ENCODE assay signal across 8 mouse cellular contexts in genomic region chr5:129787818-129788593, GRCm38 (mm10). TPM values are rescaled to one million over a fixed set of nuclear protein-coding genes. Genes with fewer than 3 reads are reported as not detected.
DNase-seq lines count a peak whose midpoint lies in the region; ATAC-seq and TF ChIP-seq lines count a peak whose summit lies in the region.

No protein-coding gene starts in this region.

- H3K9me3 ChIP-seq in heart, embryonic 14.5 days (ENCODE audit: control insufficient read depth, low read length) = no peaks in the 10 kb centered on the region
- no peaks in the 10 kb centered on the region for H3K9me3 ChIP-seq in ES-E14 (ENCODE audit: control insufficient read depth, insufficient read depth, low read depth, low read length)
- H3K9me3 ChIP-seq in hindbrain, embryonic 10.5 days = no peaks in the 10 kb centered on the region

- in situ Hi-C loops in ES-E14 (cut with MboI; ENCODE audit: low sequenced_read_pairs in 2 of 2, unreplicated experiment in 2 of 2) = no loop called here

- 11% methylated on average over 11 of the region's 11 CpGs for WGBS in heart, embryonic 14.5 days
- 13% methylated on average over 11 of the region's 11 CpGs for WGBS in hindbrain, embryonic 10.5 days
- 11% methylated on average over 11 of the region's 11 CpGs for WGBS in macrophage (ENCODE audit: missing documents)

- H3K79me2 ChIP-seq in macrophage (ENCODE audit: inconsistent target) = peaks cover 39% of the 10 kb centered on the region

- H3K4me2 ChIP-seq in heart, embryonic 14.5 days (ENCODE audit: low read length) = peak overlapping the region; percentile 94

- peak overlapping the region; percentile 79 to 92 for H3K4me3 ChIP-seq in heart, embryonic 14.5 days (ENCODE audit: control insufficient read depth in 1 of 2, insufficient read depth in 1 of 2, low read depth in 1 of 2, low read length in 2 of 2)
- H3K4me3 ChIP-seq in ES-E14 (ENCODE audit: insufficient read depth in 1 of 2, low read depth in 1 of 2, low read length in 2 of 2, poor library complexity in 1 of 2, severe bottlenecking in 1 of 2) = peak overlapping the region; percentile 95
- peak overlapping the region; percentile 88 for H3K4me3 ChIP-seq in hindbrain, embryonic 10.5 days
- peak overlapping the region; percentile 70 for H3K4me3 ChIP-seq in macrophage (ENCODE audit: inconsistent target)

- peaks cover 0 to 17% of the 10 kb centered on the region in 2 experiments; a peak in 3 of 4 replicates for H3K4me1 ChIP-seq in heart, embryonic 14.5 days (ENCODE audit: control insufficient read depth in 2 of 2, insufficient read depth in 2 of 2, low read length in 2 of 2)
- peaks cover 4 to 7% of the 10 kb centered on the region in 2 experiments; a peak in 1 of 4 replicates for H3K4me1 ChIP-seq in ES-E14 (ENCODE audit: control insufficient read depth in 2 of 2, insufficient read depth in 2 of 2, low read length in 2 of 2, poor library complexity in 1 of 2)
- peaks cover 21% of the 10 kb centered on the region for H3K4me1 ChIP-seq in hindbrain, embryonic 10.5 days (replicated peaks)

- ATAC-seq in heart, embryonic 14.5 days (ENCODE audit: insufficient number of reproducible peaks, insufficient read depth, low FRiP score, low read depth) = no peak

- no peak for DNase-seq in heart, postnatal 10 days
- no peak for DNase-seq in ES-E14 (ENCODE audit: low read depth, low spot score)
- no peak for DNase-seq in hindbrain, embryonic 10.5 days (ENCODE audit: low spot score)
- DNase-seq in Muller cell, postnatal 12 days (ENCODE audit: inconsistent ontology term) = no peak
- no peak for DNase-seq in thymus, postnatal 25 days
- DNase-seq in left cerebral cortex, postnatal 14 days (ENCODE audit: low spot score in 2 of 2) = no peak

- H3K27me3 ChIP-seq in heart, embryonic 14.5 days (ENCODE audit: control insufficient read depth, insufficient read depth, low read length) = no peaks in the 10 kb centered on the region
- H3K27me3 ChIP-seq in hindbrain, embryonic 10.5 days (ENCODE audit: insufficient read depth, poor library complexity, severe bottlenecking) = no peaks in the 10 kb centered on the region

- peak overlapping the region; percentile 99 for H3K9ac ChIP-seq in heart, embryonic 14.5 days (ENCODE audit: low read length)
- H3K9ac ChIP-seq in ES-E14 (ENCODE audit: insufficient read depth, low read depth, low read length, poor library complexity, severe bottlenecking) = peak overlapping the region; percentile 99

- H3K36me3 ChIP-seq in heart, embryonic 14.5 days (ENCODE audit: control insufficient read depth, insufficient read depth, low read length) = peaks cover 46% of the 10 kb centered on the region
- H3K36me3 ChIP-seq in ES-E14 (ENCODE audit: control insufficient read depth, insufficient read depth, low read length, poor library complexity, severe bottlenecking) = peaks cover 33% of the 10 kb centered on the region
- H3K36me3 ChIP-seq in hindbrain, embryonic 10.5 days = peaks cover 45% of the 10 kb centered on the region
- peaks cover 38% of the 10 kb centered on the region for H3K36me3 ChIP-seq in macrophage (ENCODE audit: inconsistent target)

- intact Hi-C loops in heart, postnatal 10 days (cut with DNase I) = no loop called here
- intact Hi-C loops in left cerebral cortex, postnatal 14 days (cut with DNase I) = no loop called here

- H3K27ac ChIP-seq in heart, embryonic 14.5 days (replicated peaks in 1 of 2; ENCODE audit: control insufficient read depth in 1 of 2, insufficient read depth in 1 of 2, low read depth in 2 of 2, low read length in 2 of 2) = peak overlapping the region in 1 of 2 experiments; percentile 95; a peak in 2 of 4 replicates
- H3K27ac ChIP-seq in ES-E14 (ENCODE audit: insufficient read depth, low read depth, low read length, poor library complexity, severe bottlenecking) = no peak overlapping the region; the same call in 1 of the 2 replicates
- H3K27ac ChIP-seq in hindbrain, embryonic 10.5 days = peak overlapping the region; percentile 98
- peak overlapping the region; percentile 31 for H3K27ac ChIP-seq in macrophage

TF ChIP-seq in ES-E14, 5 proteins besides CTCF, POLR2A, EP300 and RAD21:
- no peak for TF ChIP-seq CHD2 (IDR thresholded peaks at IDR 0.05; ENCODE audit: low read depth, low read length)
- no peak for TF ChIP-seq ZNF384 (IDR thresholded peaks at IDR 0.05; ENCODE audit: low read depth, low read length)
- no peak for TF ChIP-seq ZC3H11A (IDR thresholded peaks at IDR 0.05; ENCODE audit: borderline replicate concordance, low read depth, low read length)
- TF ChIP-seq HCFC1 (IDR thresholded peaks at IDR 0.05; ENCODE audit: borderline replicate concordance, insufficient read depth, low read length) = no peak
- TF ChIP-seq MAFK (IDR thresholded peaks at IDR 0.05; ENCODE audit: insufficient read depth, low read depth, low read length) = no peak

RNA-seq across cellular contexts. Expression of gene Psph, which starts 0.8 kb away (rescaled TPM):
- polyA plus RNA-seq in heart, embryonic 14.5 days (2014; fragmentation: Nextera tagmentation; extraction: Ambion mirVana) = 28.8 and 29.7 TPM in 2 replicates
- 10 to 100 TPM; 12.4 to 15.9 TPM for total RNA-seq in heart, postnatal 10 days (2021)
- total RNA-seq in ES-E14 (2012; rRNA removed) = 54.9 and 83.0 TPM in 2 replicates
- polyA plus RNA-seq in hindbrain, embryonic 10.5 days (2016; fragmentation: Nextera tagmentation; extraction: Ambion mirVana) = 40.2 and 40.5 TPM in 2 replicates
- 10 to 100 TPM in 1 of 26 experiments, 1 to 10 TPM in 24, under 1 TPM in 1; 0.90 to 11.7 (median 3.6) TPM for total RNA-seq in macrophage (2018; cell fraction: chromatin; rRNA removed)
- 1 to 10 TPM; 3.7 to 8.4 (median 5.8) TPM for total RNA-seq in macrophage (2018; cell fraction: cytosol; rRNA removed)
- 1 to 10 TPM in 25 of 26 experiments, under 1 TPM in 1; 0.74 to 8.3 (median 5.0) TPM for total RNA-seq in macrophage (2018; cell fraction: nucleus; rRNA removed)
- 3.3 to 6.5 TPM (median 5.6 TPM) in 3 replicates for polyA plus RNA-seq in macrophage (2018)
- 10 to 100 TPM; 25.4 to 26.0 TPM for total RNA-seq in left cerebral cortex, postnatal 14 days (2021)

RNA-seq across cellular contexts. Expression of gene Sumf2, which starts 58.8 kb away (rescaled TPM):
- polyA plus RNA-seq in heart, embryonic 14.5 days (2014; fragmentation: Nextera tagmentation; extraction: Ambion mirVana) = 26.2 and 26.8 TPM in 2 replicates
- 10 to 100 TPM; 15.2 to 15.6 TPM for total RNA-seq in heart, postnatal 10 days (2021)
- total RNA-seq in ES-E14 (2012; rRNA removed) = 156 and 213 TPM in 2 replicates
- polyA plus RNA-seq in hindbrain, embryonic 10.5 days (2016; fragmentation: Nextera tagmentation; extraction: Ambion mirVana) = 46.6 and 47.5 TPM in 2 replicates
- total RNA-seq in macrophage (2018; cell fraction: chromatin; rRNA removed) = 10 to 100 TPM in 9 of 26 experiments, 1 to 10 TPM in 17; 1.5 to 20.9 (median 8.8) TPM
- total RNA-seq in macrophage (2018; cell fraction: cytosol; rRNA removed) = 10 to 100 TPM in 22 of 26 experiments, 1 to 10 TPM in 4; 8.0 to 18.7 (median 14.0) TPM
- 10 to 100 TPM in 18 of 26 experiments, 1 to 10 TPM in 8; 6.0 to 24.5 (median 13.7) TPM for total RNA-seq in macrophage (2018; cell fraction: nucleus; rRNA removed)
- polyA plus RNA-seq in macrophage (2018) = 10.1 to 18.3 TPM (median 12.6 TPM) in 3 replicates
- 10 to 100 TPM; 19.0 to 24.0 TPM for total RNA-seq in left cerebral cortex, postnatal 14 days (2021)
